Mouse (Mus musculus) erythroblast, adult 5-6 weeks (primary cell): ENCODE measurements around the gene Ebpl. TPM values are rescaled to one million over a fixed set of nuclear protein-coding genes. Genes with fewer than 3 reads are reported as not detected.
"Not testable (repeated sequence)": the region's sequence is repeated elsewhere in the genome, so short reads cannot be mapped to it uniquely, and the experiment has no call there.

Experiments
- ATAC-seq: replicated peaks from 2 replicates; pipeline ENCODE4 v1.8.0; 2016; ENCODE audit warnings: moderate number of reproducible peaks, mild to moderate bottlenecking, moderate TSS enrichment, inconsistent platforms; ENCODE audit not compliant: poor library complexity, low FRiP score, severe bottlenecking
- total RNA-seq, 2 experiments: library from RNA; stranded (forward) in 1 of 2; stranded (reverse) in 1 of 2; fragments of 150-400 nt in 1 of 2; fragments of 200-764, 138-1000 nt in 1 of 2; gene quantifications; 2 replicates each; pipeline versions ENCODE4 v1.2.3 to v1.2.4; 2015 to 2017; ENCODE audit warnings: low replicate concordance in 2 of 2

Ebpl gene
- total RNA-seq, 2 experiments from 2014 or later, result 0.09 to 0.19 TPM

GRCm38 (mm10) chr14:61330591-61330990, 29.6 kb downstream of the Ebpl start:
- no peak for ATAC-seq

- ATAC-seq, result no peak
Measured at GRCm38 (mm10) chr14:61327618-61328450, 32.4 kb downstream of the Ebpl start.

GRCm38 (mm10) chr14:61327007-61327406, 33.2 kb downstream of the Ebpl start:
- not testable (repeated sequence) for ATAC-seq

- no peak for ATAC-seq
Measured at GRCm38 (mm10) chr14:61322740-61323139, 37.5 kb downstream of the Ebpl start.

GRCm38 (mm10) chr14:61321200-61321599, 39.0 kb downstream of the Ebpl start:
- no peak for ATAC-seq

GRCm38 (mm10) chr14:61320765-61321164, 39.5 kb downstream of the Ebpl start:
- ATAC-seq, result no peak

- ATAC-seq, result no peak
Measured at GRCm38 (mm10) chr14:61316861-61317260, 43.4 kb downstream of the Ebpl start.

GRCm38 (mm10) chr14:61310963-61311362, 49.3 kb downstream of the Ebpl start:
- ATAC-seq, result no peak

- no peak for ATAC-seq
Measured at GRCm38 (mm10) chr14:61310036-61310772, 50.0 kb downstream of the Ebpl start.

GRCm38 (mm10) chr14:61309593-61309992, 50.6 kb downstream of the Ebpl start, which contains the start of gene Arl11:
Arl11 (plus strand) TSS chr14:61309753.
- ATAC-seq, result no peak

GRCm38 (mm10) chr14:61303969-61304609, 56.1 kb downstream of the Ebpl start:
- ATAC-seq, result no peak

- no peak for ATAC-seq
Measured at GRCm38 (mm10) chr14:61302428-61302827, 57.8 kb downstream of the Ebpl start.

GRCm38 (mm10) chr14:61301323-61301722, 58.9 kb downstream of the Ebpl start:
- ATAC-seq, result no peak

GRCm38 (mm10) chr14:61299810-61300209, 60.4 kb downstream of the Ebpl start:
- no peak for ATAC-seq

- 0 out of 2 replicates have a peak, but pooled peaks have one; percentile 39 for ATAC-seq
Measured at GRCm38 (mm10) chr14:61294738-61295079, 65.5 kb downstream of the Ebpl start.

GRCm38 (mm10) chr14:61293884-61294737, 66.1 kb downstream of the Ebpl start:
- peak; percentile 77 for ATAC-seq

- no peak for ATAC-seq
Measured at GRCm38 (mm10) chr14:61290664-61291063, 69.6 kb downstream of the Ebpl start.

- ATAC-seq, result no peak
Measured at GRCm38 (mm10) chr14:61288606-61289286, 71.5 kb downstream of the Ebpl start.
